Mouse (Mus musculus): Measurements from ENCODE around the gene Pfkm. TPM values are rescaled to one million over a fixed set of nuclear protein-coding genes. Genes with fewer than 3 reads are reported as not detected.

The Pfkm gene
- total and polyA plus RNA-seq, 2 experiments = 9.4 to 12.3 TPM

DNA sequence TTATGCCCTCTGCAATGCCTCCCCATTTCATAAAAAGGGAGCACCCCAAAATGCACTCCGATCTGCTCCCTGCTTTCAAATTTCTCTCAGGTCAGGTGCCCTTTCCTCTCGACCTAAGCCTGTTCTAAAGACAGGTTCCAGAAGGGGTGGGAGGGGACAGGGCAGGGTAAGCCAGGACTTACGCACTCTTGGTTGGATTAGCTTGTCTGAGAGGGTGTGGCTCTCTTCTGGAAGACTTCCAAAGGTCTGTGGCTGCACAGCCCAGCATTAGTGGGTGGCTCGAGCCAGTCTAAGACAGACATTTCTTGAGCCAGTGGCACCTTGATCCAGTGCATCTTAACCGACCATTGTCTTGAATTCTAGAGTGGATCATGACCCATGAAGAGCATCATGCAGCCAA is 19.4 kb downstream of the Pfkm start:
- no peak overlapping the region for H3K9ac ChIP-seq (ENCODE audit: low read depth, low read length)
- DNase-seq (ENCODE audit: extremely low read depth, low read depth, low spot score) = no peak
- H3K4me3 ChIP-seq (ENCODE audit: insufficient read depth, low read depth, low read length) = no peak overlapping the region
- no peak overlapping the region for H3K27ac ChIP-seq (replicated peaks; ENCODE audit: insufficient read depth, low read depth, low read length)
- H3K36me3 ChIP-seq (ENCODE audit: control insufficient read depth, insufficient read depth, low read length) = no peaks in the 10 kb centered on the region
- H3K79me2 ChIP-seq (ENCODE audit: control insufficient read depth, insufficient read depth, low read length) = no peaks in the 10 kb centered on the region
- H3K27me3 ChIP-seq (ENCODE audit: control insufficient read depth, insufficient read depth, low read length) = no peaks in the 10 kb centered on the region
- H3K4me1 ChIP-seq (ENCODE audit: control insufficient read depth, insufficient read depth, low read length) = peaks cover 3% of the 10 kb centered on the region; the same call in 1 of the 2 replicates
- TF ChIP-seq CTCF (IDR thresholded peaks at IDR 0.05; ENCODE audit: low read depth, low read length) (no peak), POLR2A (IDR thresholded peaks at IDR 0.05; ENCODE audit: extremely low read depth, insufficient read depth, low read length) (no peak)
- WGBS = 86% methylated on average over 5 of the region's 5 CpGs

DNA sequence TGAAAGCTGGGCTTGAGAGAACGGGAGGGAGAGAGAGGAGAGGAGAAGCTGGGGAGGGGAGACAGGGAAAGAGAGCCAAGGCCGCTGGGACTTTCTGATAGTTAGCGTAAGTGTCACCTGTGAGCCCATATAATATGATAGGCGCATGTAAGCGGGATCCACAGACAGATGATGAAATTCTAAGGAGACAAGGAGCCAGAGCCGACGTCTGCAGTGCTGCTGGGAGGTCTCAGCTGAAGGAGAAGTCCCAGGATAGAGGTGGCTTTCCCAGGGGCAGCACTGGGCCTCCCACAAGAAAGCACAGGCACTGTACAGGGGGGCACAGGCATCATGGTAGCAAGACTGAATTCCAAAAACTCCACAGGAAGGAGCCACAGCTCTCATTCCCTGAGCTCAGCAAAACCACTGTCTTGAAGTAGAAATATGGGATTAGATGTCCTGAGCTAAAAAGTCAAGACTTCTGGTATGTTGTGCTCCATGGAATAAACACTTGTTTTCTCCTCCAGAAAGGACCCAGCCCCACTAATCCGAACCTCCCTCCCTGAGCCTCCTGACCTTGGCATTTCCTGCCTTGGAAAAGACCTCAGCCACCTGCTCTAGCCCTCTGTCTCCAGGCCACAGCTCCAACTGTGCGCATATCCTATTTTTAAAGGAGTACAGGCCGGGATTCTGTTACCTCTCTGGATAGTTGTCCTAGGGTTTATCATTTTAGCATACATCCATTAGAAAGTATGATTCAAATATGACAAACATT is 21.9 kb downstream of the Pfkm start:
- TF ChIP-seq CTCF (IDR thresholded peaks at IDR 0.05; ENCODE audit: low read depth, low read length) (no peak), POLR2A (IDR thresholded peaks at IDR 0.05; ENCODE audit: extremely low read depth, insufficient read depth, low read length) (no peak)
- no peak overlapping the region for H3K9ac ChIP-seq (ENCODE audit: low read depth, low read length)
- H3K4me3 ChIP-seq (ENCODE audit: insufficient read depth, low read depth, low read length) = no peak overlapping the region
- H3K4me1 ChIP-seq (ENCODE audit: control insufficient read depth, insufficient read depth, low read length) = no peaks in the 10 kb centered on the region
- WGBS = 88% methylated on average over 10 of the region's 10 CpGs
- DNase-seq (ENCODE audit: extremely low read depth, low read depth, low spot score) = no peak
- H3K36me3 ChIP-seq (ENCODE audit: control insufficient read depth, insufficient read depth, low read length) = no peaks in the 10 kb centered on the region
- H3K79me2 ChIP-seq (ENCODE audit: control insufficient read depth, insufficient read depth, low read length) = no peaks in the 10 kb centered on the region
- H3K27me3 ChIP-seq (ENCODE audit: control insufficient read depth, insufficient read depth, low read length) = no peaks in the 10 kb centered on the region
- no peak overlapping the region for H3K27ac ChIP-seq (replicated peaks; ENCODE audit: insufficient read depth, low read depth, low read length)

DNA sequence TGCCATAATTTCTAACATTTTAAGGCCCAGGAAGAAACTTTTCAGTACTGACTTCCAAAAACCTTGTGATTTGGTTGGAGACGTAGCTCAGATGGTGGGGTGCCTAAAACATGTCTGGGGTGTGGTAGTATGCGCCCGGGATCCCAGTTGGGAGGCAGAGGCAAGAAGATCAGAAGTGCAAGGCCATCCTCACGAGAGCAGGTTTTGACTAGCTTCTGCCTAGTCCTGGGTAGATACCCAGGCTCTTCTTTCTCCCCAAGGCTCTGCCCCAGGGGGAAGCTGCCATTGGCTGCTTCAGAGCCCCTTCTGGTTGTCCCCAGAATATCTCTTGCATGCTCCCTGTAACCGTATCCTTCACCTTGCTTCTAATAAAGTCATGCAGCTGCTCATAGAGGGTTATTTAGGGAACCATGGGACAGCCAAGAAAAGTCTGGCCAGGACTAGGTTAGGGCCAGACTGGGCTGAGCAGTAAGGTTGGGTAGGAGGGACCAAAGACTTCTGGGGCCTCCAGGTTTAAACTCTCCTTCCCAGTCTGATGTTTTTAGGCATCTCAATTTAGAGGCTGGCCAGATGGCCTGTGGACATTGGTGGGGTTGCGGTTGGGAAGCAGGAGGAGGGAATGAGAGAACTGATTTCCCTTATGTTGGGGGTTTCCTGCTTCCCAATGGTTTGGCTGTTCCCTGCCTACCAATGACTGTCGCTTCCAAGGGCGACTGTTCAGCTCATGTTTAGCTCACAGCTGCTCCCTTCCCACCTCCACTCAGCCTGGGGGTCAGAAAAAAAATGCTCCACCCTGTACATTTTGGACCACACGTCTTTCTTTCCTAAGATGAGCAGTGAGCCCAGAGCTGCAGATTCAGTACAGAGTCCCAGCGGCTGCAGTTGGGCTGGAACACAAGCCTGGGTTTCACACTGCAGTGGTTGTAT is 22.7 kb downstream of the Pfkm start:
- TF ChIP-seq POLR2A (IDR thresholded peaks at IDR 0.05; ENCODE audit: extremely low read depth, insufficient read depth, low read length) (no peak), CTCF (IDR thresholded peaks at IDR 0.05; ENCODE audit: low read depth, low read length) (no peak)
- DNase-seq (ENCODE audit: extremely low read depth, low read depth, low spot score) = no peak
- Histone ChIP-seq H3K27me3 (ENCODE audit: control insufficient read depth, insufficient read depth, low read length) (no peaks in the 10 kb centered on the region), H3K27ac (replicated peaks; ENCODE audit: insufficient read depth, low read depth, low read length) (no peak overlapping the region), H3K4me1 (ENCODE audit: control insufficient read depth, insufficient read depth, low read length) (no peaks in the 10 kb centered on the region), H3K36me3 (ENCODE audit: control insufficient read depth, insufficient read depth, low read length) (no peaks in the 10 kb centered on the region; the same call in 1 of the 2 replicates), H3K9ac (ENCODE audit: low read depth, low read length) (no peak overlapping the region), H3K4me3 (ENCODE audit: insufficient read depth, low read depth, low read length) (no peak overlapping the region), H3K79me2 (ENCODE audit: control insufficient read depth, insufficient read depth, low read length) (no peaks in the 10 kb centered on the region)
- 91% methylated on average over 10 of the region's 10 CpGs for WGBS

DNA sequence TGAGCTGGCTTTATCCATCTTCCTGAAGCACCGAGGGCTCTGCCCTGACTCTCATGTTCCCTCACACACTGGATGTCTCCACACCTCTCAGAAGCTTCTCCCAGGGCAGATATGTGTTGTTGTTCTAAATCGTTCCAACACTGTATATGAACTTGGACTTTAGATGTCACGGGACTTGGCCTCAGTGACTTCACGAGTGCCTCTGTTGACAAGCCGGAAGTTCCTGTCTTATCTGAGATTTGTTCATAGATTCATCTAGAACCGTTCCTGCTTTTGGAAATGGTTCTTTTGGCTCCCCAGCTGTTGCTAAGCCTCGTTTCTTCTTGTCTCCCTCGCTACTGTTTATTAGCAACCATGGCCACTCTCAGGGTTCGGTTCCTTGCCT is 23.4 kb downstream of the Pfkm start:
- Histone ChIP-seq H3K27me3 (ENCODE audit: control insufficient read depth, insufficient read depth, low read length) (no peaks in the 10 kb centered on the region), H3K27ac (replicated peaks; ENCODE audit: insufficient read depth, low read depth, low read length) (no peak overlapping the region), H3K79me2 (ENCODE audit: control insufficient read depth, insufficient read depth, low read length) (no peaks in the 10 kb centered on the region), H3K9ac (ENCODE audit: low read depth, low read length) (no peak overlapping the region), H3K36me3 (ENCODE audit: control insufficient read depth, insufficient read depth, low read length) (no peaks in the 10 kb centered on the region; the same call in 1 of the 2 replicates), H3K4me1 (ENCODE audit: control insufficient read depth, insufficient read depth, low read length) (no peaks in the 10 kb centered on the region), H3K4me3 (ENCODE audit: insufficient read depth, low read depth, low read length) (no peak overlapping the region)
- DNase-seq (ENCODE audit: extremely low read depth, low read depth, low spot score) = no peak
- no peak for TF ChIP-seq POLR2A (IDR thresholded peaks at IDR 0.05; ENCODE audit: extremely low read depth, insufficient read depth, low read length)
- no peak for TF ChIP-seq CTCF (IDR thresholded peaks at IDR 0.05; ENCODE audit: low read depth, low read length)
- WGBS = 79% methylated on average over 9 of the region's 9 CpGs

DNA sequence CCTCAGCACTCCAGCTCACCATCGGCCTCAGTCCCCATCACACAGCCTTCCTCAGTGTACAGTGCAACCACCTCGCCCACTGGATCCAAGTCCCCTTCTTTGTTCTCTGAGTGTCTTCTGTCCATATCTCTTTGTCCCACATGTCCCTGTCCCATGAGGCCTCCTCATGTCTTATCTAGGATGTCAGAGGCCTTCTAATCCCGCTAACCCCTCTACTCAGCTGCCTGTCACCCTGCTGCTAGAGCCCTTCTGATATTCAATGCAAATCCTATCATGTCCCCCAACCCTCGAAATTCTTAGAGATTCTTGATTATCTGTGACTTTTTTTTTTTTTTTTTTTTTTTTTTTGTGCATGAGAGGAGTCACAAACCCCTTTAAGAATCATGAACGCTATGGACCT is 23.9 kb downstream of the Pfkm start:
- 91% methylated on average over 5 of the region's 5 CpGs for WGBS
- Histone ChIP-seq H3K4me3 (ENCODE audit: insufficient read depth, low read depth, low read length) (no peak overlapping the region), H3K4me1 (ENCODE audit: control insufficient read depth, insufficient read depth, low read length) (no peaks in the 10 kb centered on the region), H3K36me3 (ENCODE audit: control insufficient read depth, insufficient read depth, low read length) (peaks cover 2% of the 10 kb centered on the region; the same call in 1 of the 2 replicates), H3K27me3 (ENCODE audit: control insufficient read depth, insufficient read depth, low read length) (no peaks in the 10 kb centered on the region), H3K79me2 (ENCODE audit: control insufficient read depth, insufficient read depth, low read length) (no peaks in the 10 kb centered on the region), H3K27ac (replicated peaks; ENCODE audit: insufficient read depth, low read depth, low read length) (no peak overlapping the region), H3K9ac (ENCODE audit: low read depth, low read length) (no peak overlapping the region)
- TF ChIP-seq CTCF (IDR thresholded peaks at IDR 0.05; ENCODE audit: low read depth, low read length) (no peak), POLR2A (IDR thresholded peaks at IDR 0.05; ENCODE audit: extremely low read depth, insufficient read depth, low read length) (no peak)
- DNase-seq (ENCODE audit: extremely low read depth, low read depth, low spot score) = no peak

Measured in liver, adult 2 months (tissue).